Mouse (Mus musculus) testis, adult 2 months (tissue): ENCODE measurements around the gene Ezh1. TPM values are rescaled to one million over a fixed set of nuclear protein-coding genes. Genes with fewer than 3 reads are reported as not detected.

ENCODE experiments used
- H3K27ac ChIP-seq: fragments of 200-500 bp; 2 replicates; pipeline ENCODE4 v1.5.1; 2012; ENCODE audit warnings: low read depth, low read length; ENCODE audit not compliant: control insufficient read depth, insufficient read depth
- H3K27me3 ChIP-seq: fragments of 200-500 bp; 2 replicates; pipeline ENCODE4 v1.6.1; 2012; ENCODE audit warnings: mild to moderate bottlenecking, low read length, moderate library complexity; ENCODE audit not compliant: control insufficient read depth, insufficient read depth
- H3K36me3 ChIP-seq: fragments of 200-500 bp; 2 replicates; pipeline ENCODE4 v1.6.1; 2012; ENCODE audit warnings: mild to moderate bottlenecking, low read length; ENCODE audit not compliant: control insufficient read depth, insufficient read depth
- H3K4me1 ChIP-seq: fragments of 200-500 bp; 2 replicates; pipeline ENCODE4 v1.6.1; 2012; ENCODE audit warnings: low read length; ENCODE audit not compliant: control insufficient read depth, insufficient read depth
- H3K4me3 ChIP-seq: fragments of 200-500 bp; 2 replicates; pipeline ENCODE4 v1.5.1; 2012; ENCODE audit warnings: low read depth, mild to moderate bottlenecking, low read length, moderate library complexity, mixed read lengths; ENCODE audit not compliant: control insufficient read depth
- CTCF ChIP-seq: fragments of 200-500 bp; IDR thresholded peaks from 2 replicates; pipeline ENCODE4 v1.5.1; 2012; ENCODE audit warnings: low read depth, mild to moderate bottlenecking, inconsistent platforms, low read length, moderate library complexity; ENCODE audit not compliant: control insufficient read depth, insufficient read depth, insufficient replicate concordance
- POLR2A ChIP-seq: fragments of 200-500 bp; IDR thresholded peaks from 2 replicates; pipeline ENCODE4 v1.6.1; 2012; ENCODE audit warnings: low read depth, mild to moderate bottlenecking, inconsistent platforms, low read length, moderate library complexity; ENCODE audit not compliant: control insufficient read depth
- polyA plus RNA-seq: library from polyadenylated mRNA; depleted of rRNA; stranded (reverse); fragments of >200 nt; gene quantifications from 2 replicates; pipeline ENCODE4 v1.2.3, GENCODE M21; 2012

The Ezh1 gene
- polyA plus RNA-seq, 1 experiment = 14.3 TPM

- no peak for TF ChIP-seq CTCF
- no peak for TF ChIP-seq POLR2A
- H3K27me3 ChIP-seq = peaks cover 2% of the 10 kb centered on the region; the same call in 1 of the 2 replicates
- H3K4me3 ChIP-seq = no peak overlapping the region
- 0 out of 2 replicates have a peak overlapping the region, but pooled peaks have one; percentile 5 for H3K27ac ChIP-seq
- peaks cover 35% of the 10 kb centered on the region for H3K4me1 ChIP-seq
- no peaks in the 10 kb centered on the region for H3K36me3 ChIP-seq
These were observed 37.1 kb upstream of the Ezh1 start for GRCm38 (mm10) chr11:101263138-101263988.

- peak overlapping the region; percentile 26 for H3K4me3 ChIP-seq
- TF ChIP-seq POLR2A = no peak
- no peak for TF ChIP-seq CTCF
- no peaks in the 10 kb centered on the region for H3K36me3 ChIP-seq
- H3K4me1 ChIP-seq = peaks cover 35% of the 10 kb centered on the region
- H3K27me3 ChIP-seq = peaks cover 2% of the 10 kb centered on the region; the same call in 1 of the 2 replicates
- no peak overlapping the region for H3K27ac ChIP-seq
These were observed 36.2 kb upstream of the Ezh1 start for GRCm38 (mm10) chr11:101262272-101262967.

DNA sequence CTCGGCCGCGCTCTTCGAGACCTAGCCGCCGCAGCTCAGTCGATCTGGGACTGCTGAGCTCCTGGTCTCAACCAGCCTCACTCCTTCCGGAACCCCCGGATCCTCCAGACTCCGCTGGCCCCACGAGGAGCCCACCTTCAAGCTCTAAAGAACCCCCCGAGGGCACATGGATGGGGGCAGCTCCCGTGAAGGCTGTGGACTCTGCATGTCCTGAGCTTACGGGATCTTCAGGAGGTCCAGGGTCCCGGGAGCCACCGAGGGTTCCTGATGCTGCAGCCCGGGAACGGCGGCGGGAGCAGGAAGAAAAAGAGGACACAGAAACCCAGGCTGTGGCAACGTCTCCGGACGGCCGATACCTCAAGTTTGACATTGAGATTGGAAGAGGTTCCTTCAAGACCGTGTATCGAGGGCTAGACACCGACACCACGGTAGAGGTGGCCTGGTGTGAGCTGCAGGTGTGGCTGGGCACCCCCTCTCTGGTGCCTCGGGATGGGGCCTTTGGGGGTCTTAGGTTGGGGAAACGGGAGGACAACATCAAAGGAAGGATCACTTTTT is 34.6 kb upstream of the Ezh1 start:
- Histone ChIP-seq H3K36me3 (no peaks in the 10 kb centered on the region), H3K27ac (0 out of 2 replicates have a peak overlapping the region, but pooled peaks have one; percentile 43), H3K4me1 (peaks cover 35% of the 10 kb centered on the region), H3K27me3 (peaks cover 2% of the 10 kb centered on the region; the same call in 1 of the 2 replicates), H3K4me3 (peak overlapping the region; percentile 79)
- TF ChIP-seq CTCF (no peak), POLR2A (no peak; the same call in 1 of the 2 replicates)

- Histone ChIP-seq H3K4me1 (peaks cover 35% of the 10 kb centered on the region), H3K27me3 (peaks cover 2% of the 10 kb centered on the region; the same call in 1 of the 2 replicates), H3K36me3 (no peaks in the 10 kb centered on the region), H3K4me3 (peak within 1 kb of the TSS; percentile 79), H3K27ac (0 out of 2 replicates have a peak within 1 kb of the TSS, but pooled peaks have one; percentile 43)
- TF ChIP-seq CTCF (no peak), POLR2A (peak; percentile 32)
These were observed 33.9 kb upstream of the Ezh1 start, which contains the start of gene Wnk4 for GRCm38 (mm10) chr11:101259948-101260825. Gene Wnk4, plus strand, starts transcription at chr11:101260567.

DNA sequence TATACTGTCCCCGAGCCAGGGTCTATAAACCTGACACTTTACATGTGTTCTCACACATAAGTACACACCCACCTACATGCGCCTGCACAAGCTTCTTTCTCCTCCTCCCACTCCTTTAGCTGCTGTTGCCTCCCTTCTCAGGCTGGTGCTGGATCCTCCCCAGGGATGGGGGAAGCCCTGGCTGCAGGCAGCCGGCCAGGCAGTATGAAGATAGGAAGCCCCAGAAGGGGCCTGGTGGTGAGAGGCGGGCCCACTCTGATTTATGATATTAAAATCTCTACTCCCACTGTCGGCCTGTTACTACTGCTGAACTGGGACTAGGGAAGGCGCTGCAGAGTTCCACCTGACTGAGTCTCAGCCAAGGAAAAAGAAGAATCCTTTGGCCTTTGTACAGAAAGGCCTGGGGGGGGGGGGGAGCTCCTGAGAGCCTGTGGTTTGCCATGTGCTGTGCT is 33.0 kb upstream of the Ezh1 start:
- Histone ChIP-seq H3K4me3 (no peak overlapping the region), H3K36me3 (no peaks in the 10 kb centered on the region), H3K4me1 (peaks cover 29% of the 10 kb centered on the region), H3K27ac (no peak overlapping the region), H3K27me3 (peaks cover 2% of the 10 kb centered on the region; the same call in 1 of the 2 replicates)
- no peak for TF ChIP-seq CTCF
- TF ChIP-seq POLR2A = no peak

- no peaks in the 10 kb centered on the region for H3K36me3 ChIP-seq
- no peak overlapping the region for H3K4me3 ChIP-seq
- H3K4me1 ChIP-seq = peaks cover 15% of the 10 kb centered on the region
- no peak for TF ChIP-seq CTCF
- TF ChIP-seq POLR2A = no peak
- H3K27ac ChIP-seq = no peak overlapping the region
- no peaks in the 10 kb centered on the region; the same call in 1 of the 2 replicates for H3K27me3 ChIP-seq
These were observed 29.8 kb upstream of the Ezh1 start for GRCm38 (mm10) chr11:101255826-101256775.
